Mouse (Mus musculus): ENCODE data around the gene Sema3b. TPM values are rescaled to one million over a fixed set of nuclear protein-coding genes. Genes with fewer than 3 reads are reported as not detected.

Gene Sema3b
- polyA plus RNA-seq, 1 experiment: not detected

DNA sequence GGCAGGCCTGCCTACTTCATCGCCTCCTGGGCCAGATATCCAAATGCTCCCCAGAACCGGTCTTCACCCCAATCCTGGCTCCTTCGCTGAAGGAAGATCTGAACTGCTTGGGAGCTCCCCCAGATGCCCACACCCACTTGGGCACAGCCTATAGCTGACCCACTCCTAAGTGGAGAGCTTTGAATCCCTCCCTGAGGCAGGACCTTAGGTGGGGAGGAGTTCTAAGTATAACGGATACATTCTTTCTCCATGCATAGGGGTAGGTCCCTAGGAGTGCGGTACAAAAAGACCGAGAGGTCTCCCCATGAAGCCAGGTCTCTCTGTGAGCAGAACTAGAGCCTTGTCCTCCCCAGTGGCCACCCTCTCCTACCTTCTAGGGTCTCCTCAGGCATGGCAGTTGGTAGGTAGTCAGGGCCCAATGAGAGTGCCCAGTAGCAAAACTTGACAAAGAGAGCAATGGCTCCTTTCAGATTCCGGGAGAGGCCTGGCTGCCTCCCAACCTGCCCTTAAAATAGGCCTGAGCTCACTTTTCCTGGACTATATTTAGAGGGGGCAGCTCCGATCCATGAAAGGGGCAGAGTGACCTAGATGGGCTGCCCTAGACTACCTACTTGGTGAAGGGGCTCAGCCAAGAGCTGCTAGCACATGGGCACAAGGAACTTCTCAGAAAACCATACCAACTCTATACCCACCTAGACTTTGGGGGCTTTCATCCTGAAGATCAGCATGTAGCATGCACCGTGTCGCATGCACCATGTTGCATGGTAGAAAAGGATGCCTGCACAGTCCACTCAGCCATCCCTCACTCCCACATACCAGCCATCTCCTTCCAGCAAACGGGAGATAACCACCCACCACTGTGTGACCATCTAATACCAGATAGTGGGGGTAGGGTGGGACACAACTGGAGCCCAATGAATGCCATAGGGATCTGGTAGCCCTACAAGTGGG is 12.1 kb downstream of the Sema3b start:
- Histone ChIP-seq H3K4me1 (peaks cover 51% of the 10 kb centered on the region), H3K4me3 (replicated peaks) (no peak overlapping the region), H3K9me3 (no peaks in the 10 kb centered on the region), H3K36me3 (replicated peaks; ENCODE audit: low read length) (peaks cover 31% of the 10 kb centered on the region), H3K27me3 (replicated peaks) (peaks cover 41% of the 10 kb centered on the region)
- TF ChIP-seq FLI1 (IDR thresholded peaks at IDR 0.05; ENCODE audit: low read length) (no peak), GATA1 (IDR thresholded peaks at IDR 0.05; ENCODE audit: borderline replicate concordance, low read length) (no peak)

DNA sequence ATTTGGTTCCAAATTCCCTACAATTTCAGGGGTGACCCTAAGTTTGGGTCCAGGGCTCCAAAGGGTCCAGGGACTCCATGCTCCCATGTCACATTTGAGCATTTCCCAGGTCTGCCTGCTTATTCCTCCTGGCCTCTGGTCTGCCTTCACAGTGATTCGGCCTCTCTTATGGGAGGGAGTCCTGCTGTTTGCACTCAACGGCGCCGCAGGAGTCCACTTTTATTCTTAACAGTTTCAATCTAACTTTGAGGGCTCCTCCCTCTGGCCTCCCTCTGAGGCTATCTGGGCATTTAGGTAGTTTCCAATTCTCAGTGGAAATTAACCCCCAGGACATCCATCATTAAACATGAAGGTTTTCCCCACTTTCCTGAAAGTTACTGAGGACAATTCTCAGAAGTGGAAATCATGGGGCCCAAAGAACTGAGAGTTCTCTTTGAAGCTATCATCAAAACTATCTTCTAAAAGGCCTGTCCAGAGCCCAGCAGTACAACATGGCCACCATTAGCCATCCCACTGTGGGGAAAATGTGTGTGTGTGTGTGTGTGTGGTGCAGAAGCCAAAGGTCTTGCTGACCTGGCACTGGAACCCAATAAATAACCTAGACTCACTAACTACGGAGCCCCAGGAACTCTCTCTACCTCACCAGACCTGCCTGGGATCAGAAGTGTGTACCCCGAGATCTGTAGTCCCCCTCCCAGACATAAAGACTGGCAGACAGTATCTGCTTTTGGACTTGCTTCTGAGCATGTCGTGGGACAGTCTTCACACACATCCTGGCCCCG is 14.6 kb downstream of the Sema3b start:
- H3K4me1 ChIP-seq: peaks cover 57% of the 10 kb centered on the region
- peaks cover 18% of the 10 kb centered on the region for H3K27me3 ChIP-seq (replicated peaks)
- H3K4me3 ChIP-seq (replicated peaks): no peak overlapping the region
- no peaks in the 10 kb centered on the region for H3K9me3 ChIP-seq
- TF ChIP-seq GATA1 (IDR thresholded peaks at IDR 0.05; ENCODE audit: borderline replicate concordance, low read length): no peak
- no peak for TF ChIP-seq FLI1 (IDR thresholded peaks at IDR 0.05; ENCODE audit: low read length)
- H3K36me3 ChIP-seq (replicated peaks; ENCODE audit: low read length): peaks cover 54% of the 10 kb centered on the region

- H3K36me3 ChIP-seq (replicated peaks; ENCODE audit: low read length): peaks cover 55% of the 10 kb centered on the region
- H3K4me3 ChIP-seq (replicated peaks): no peak overlapping the region
- no peak for TF ChIP-seq GATA1 (IDR thresholded peaks at IDR 0.05; ENCODE audit: borderline replicate concordance, low read length)
- TF ChIP-seq FLI1 (IDR thresholded peaks at IDR 0.05; ENCODE audit: low read length): no peak
- peaks cover 7% of the 10 kb centered on the region for H3K27me3 ChIP-seq (replicated peaks)
- no peaks in the 10 kb centered on the region for H3K9me3 ChIP-seq
- H3K4me1 ChIP-seq: peaks cover 63% of the 10 kb centered on the region
These were observed 15.7 kb downstream of the Sema3b start for GRCm38 (mm10) chr9:107593101-107593976.

DNA sequence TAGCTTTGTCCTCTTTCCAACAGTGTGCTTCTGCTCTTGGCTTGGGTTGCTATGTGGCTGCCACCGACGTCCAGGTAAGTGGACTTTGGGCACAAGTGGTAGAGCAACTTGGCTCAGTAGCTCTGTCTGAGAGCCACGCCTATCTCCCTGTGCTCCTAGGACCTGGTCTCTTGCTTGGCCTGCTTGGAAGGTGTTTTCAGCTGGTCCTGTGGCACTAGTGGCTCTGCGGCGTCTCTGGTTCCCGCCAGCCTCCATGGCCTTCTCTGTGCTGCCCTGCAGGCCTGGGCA is 18.3 kb downstream of the Sema3b start:
- H3K27me3 ChIP-seq (replicated peaks): no peaks in the 10 kb centered on the region
- no peaks in the 10 kb centered on the region for H3K9me3 ChIP-seq
- TF ChIP-seq FLI1 (IDR thresholded peaks at IDR 0.05; ENCODE audit: low read length) (no peak), GATA1 (IDR thresholded peaks at IDR 0.05; ENCODE audit: borderline replicate concordance, low read length) (no peak)
- peaks cover 55% of the 10 kb centered on the region for H3K36me3 ChIP-seq (replicated peaks; ENCODE audit: low read length)
- peaks cover 69% of the 10 kb centered on the region for H3K4me1 ChIP-seq
- no peak overlapping the region for H3K4me3 ChIP-seq (replicated peaks)

- Histone ChIP-seq H3K4me3 (replicated peaks) (no peak overlapping the region), H3K27me3 (replicated peaks) (no peaks in the 10 kb centered on the region), H3K9me3 (no peaks in the 10 kb centered on the region), H3K36me3 (replicated peaks; ENCODE audit: low read length) (peaks cover 58% of the 10 kb centered on the region), H3K4me1 (peaks cover 69% of the 10 kb centered on the region)
- no peak for TF ChIP-seq GATA1 (IDR thresholded peaks at IDR 0.05; ENCODE audit: borderline replicate concordance, low read length)
- no peak for TF ChIP-seq FLI1 (IDR thresholded peaks at IDR 0.05; ENCODE audit: low read length)
These were observed 18.8 kb downstream of the Sema3b start for GRCm38 (mm10) chr9:107590058-107590772.

GRCm38 (mm10) chr9:107587833-107588639 is 21.0 kb downstream of the Sema3b start:
- Histone ChIP-seq H3K4me1 (peaks cover 70% of the 10 kb centered on the region), H3K36me3 (replicated peaks; ENCODE audit: low read length) (peaks cover 58% of the 10 kb centered on the region)
- TF ChIP-seq GATA1 (IDR thresholded peaks at IDR 0.05; ENCODE audit: borderline replicate concordance, low read length) (no peak), FLI1 (IDR thresholded peaks at IDR 0.05; ENCODE audit: low read length) (no peak)

DNA sequence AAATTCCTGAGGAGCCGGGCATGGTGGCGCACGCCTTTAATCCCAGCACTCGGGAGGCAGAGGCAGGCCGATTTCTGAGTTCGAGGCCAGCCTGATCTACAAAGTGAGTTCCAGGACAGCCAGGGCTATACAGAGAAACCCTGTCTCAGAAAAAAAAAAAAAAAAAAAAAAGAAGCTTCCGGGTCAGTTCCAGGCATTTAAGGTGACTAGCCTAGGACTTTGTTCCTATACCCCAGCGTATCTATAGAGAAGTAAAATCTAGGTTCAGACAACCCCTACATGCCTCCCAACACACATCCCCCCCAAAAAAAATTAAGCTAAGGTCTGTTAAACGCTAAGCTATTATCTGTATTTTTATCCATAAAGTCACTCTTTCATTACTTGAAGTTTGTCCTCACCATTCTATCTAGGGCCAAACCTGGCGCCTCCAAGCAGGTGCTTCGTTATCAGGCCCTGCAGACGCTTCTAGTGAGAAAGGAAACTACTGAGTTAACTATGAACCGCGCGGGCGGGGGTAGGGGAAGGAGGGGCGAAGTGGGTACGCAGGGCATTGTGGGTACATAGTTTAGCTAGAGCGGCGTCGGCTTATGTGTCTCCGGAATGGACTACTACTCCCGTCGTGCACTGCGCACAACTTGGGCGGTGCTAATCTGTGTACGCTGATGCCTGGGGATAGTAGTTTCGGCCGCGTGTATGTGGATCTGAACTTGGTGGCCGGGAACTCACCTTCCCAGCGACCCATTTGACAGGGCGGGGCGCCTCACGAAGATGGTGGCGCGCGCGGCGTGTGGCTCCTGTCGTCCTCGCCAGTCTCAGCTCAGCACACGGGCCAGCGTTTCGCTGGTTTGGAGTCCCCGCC is 21.8 kb downstream of the Sema3b start, which contains the start of gene Ifrd2:
Ifrd2 (plus strand) TSS at position 669 of the 859 bp plus-strand sequence.
- H3K36me3 ChIP-seq (replicated peaks; ENCODE audit: low read length): peaks cover 60% of the 10 kb centered on the region
- H3K4me1 ChIP-seq: peaks cover 70% of the 10 kb centered on the region
- H3K4me3 ChIP-seq (replicated peaks): peak within 1 kb of the TSS; percentile 96
- H3K9me3 ChIP-seq: no peaks in the 10 kb centered on the region
- H3K27me3 ChIP-seq (replicated peaks): no peaks in the 10 kb centered on the region
- TF ChIP-seq FLI1 (IDR thresholded peaks at IDR 0.05; ENCODE audit: low read length): no peak
- TF ChIP-seq GATA1 (IDR thresholded peaks at IDR 0.05; ENCODE audit: borderline replicate concordance, low read length): no peak

More at GRCm38 (mm10) chr9:107587833-107588639, 21.0 kb downstream of the Sema3b start:
- Histone ChIP-seq H3K4me3 (replicated peaks) (peak overlapping the region; percentile 96), H3K9me3 (no peaks in the 10 kb centered on the region), H3K27me3 (replicated peaks) (no peaks in the 10 kb centered on the region)
